Comparison of ENCODE assay signal across 20 mouse cellular contexts in genomic region chr2:168260900-168261299, GRCm38 (mm10). TPM values are rescaled to one million over a fixed set of nuclear protein-coding genes. Genes with fewer than 3 reads are reported as not detected.
A peak's percentile ranks its signal among the peaks of the same experiment; 100 is the strongest.
DNase-seq lines count a peak whose midpoint lies in the region; ATAC-seq and TF ChIP-seq lines count a peak whose summit lies in the region.
"Had no signal": no experiment of that assay in that cellular context is flagged by ENCODE, and none has a peak within 500 bp of the region (broad histone marks: within the 10 kb centered on the region; RNA-seq: fewer than 3 reads in every experiment).

No protein-coding gene starts in this region.

- no peaks in the 10 kb centered on the region for H3K9me3 ChIP-seq in midbrain, postnatal 0 days (ENCODE audit: low read length)
- H3K9me3 ChIP-seq in intestine, postnatal 0 days (ENCODE audit: control insufficient read depth): no peaks in the 10 kb centered on the region
- H3K9me3 ChIP-seq: forebrain, embryonic 15.5 days; hindbrain, embryonic 10.5 days; kidney, embryonic 15.5 days; midbrain, embryonic 10.5 days; neural tube, embryonic 12.5 days had no signal

- H3K9ac ChIP-seq in midbrain, postnatal 0 days (replicated peaks; ENCODE audit: low read length, poor library complexity, severe bottlenecking): no peak overlapping the region
- no peak overlapping the region for H3K9ac ChIP-seq in intestine, postnatal 0 days (ENCODE audit: low read depth, low read length)
- H3K9ac ChIP-seq: forebrain, embryonic 15.5 days; kidney, embryonic 15.5 days; neural tube, embryonic 12.5 days had no signal

- no peak for TF ChIP-seq CTCF in midbrain, postnatal 0 days (IDR thresholded peaks at IDR 0.05)
- no peak for TF ChIP-seq CTCF in intestine, postnatal 0 days (IDR thresholded peaks at IDR 0.05; ENCODE audit: low read depth)

- DNase-seq in frontal cortex, postnatal 10 days (ENCODE audit: low spot score in 2 of 2): no peak
- DNase-seq in brain, adult 2 months (ENCODE audit: low read depth, low spot score): peak; percentile 82
- peak; percentile 78 for DNase-seq in layer of hippocampus, adult 8-10 months (ENCODE audit: low spot score in 2 of 2)
- DNase-seq in left cerebral cortex, postnatal 25 days (ENCODE audit: low spot score in 2 of 2): peak; percentile 76 to 89
- no peak for DNase-seq in ovary, postnatal 10 days (ENCODE audit: low spot score)
- DNase-seq in midbrain, postnatal 0 days (ENCODE audit: low spot score): no peak
- DNase-seq: cerebellum, postnatal 10 days; gastrocnemius, postnatal 14 days; heart, adult 2 months had no signal

- H3K4me3 ChIP-seq in midbrain, postnatal 0 days (ENCODE audit: low read depth, low read length): no peak overlapping the region
- H3K4me3 ChIP-seq in intestine, postnatal 0 days (ENCODE audit: low read depth, low read length): no peak overlapping the region
- H3K4me3 ChIP-seq: forebrain, embryonic 15.5 days; heart, adult 2 months; hindbrain, embryonic 10.5 days; kidney, embryonic 15.5 days; midbrain, embryonic 10.5 days; neural tube, embryonic 12.5 days had no signal

- no peaks in the 10 kb centered on the region for H3K27me3 ChIP-seq in midbrain, postnatal 0 days (ENCODE audit: insufficient read depth, low read length)
- H3K27me3 ChIP-seq in intestine, postnatal 0 days (replicated peaks; ENCODE audit: control insufficient read depth, insufficient read depth, low read length): no peaks in the 10 kb centered on the region
- H3K27me3 ChIP-seq: forebrain, embryonic 15.5 days; neural tube, embryonic 12.5 days had no signal

- no peak overlapping the region for H3K4me2 ChIP-seq in midbrain, postnatal 0 days (ENCODE audit: low read depth, low read length, poor library complexity, severe bottlenecking)
- H3K4me2 ChIP-seq in intestine, postnatal 0 days (replicated peaks; ENCODE audit: low read depth): no peak overlapping the region
- H3K4me2 ChIP-seq: forebrain, embryonic 15.5 days; kidney, embryonic 15.5 days; neural tube, embryonic 12.5 days had no signal

- H3K36me3 ChIP-seq in midbrain, postnatal 0 days (ENCODE audit: insufficient read depth, low read length): no peaks in the 10 kb centered on the region
- no peaks in the 10 kb centered on the region for H3K36me3 ChIP-seq in intestine, postnatal 0 days (ENCODE audit: control insufficient read depth, insufficient read depth)
- H3K36me3 ChIP-seq: forebrain, embryonic 15.5 days; kidney, embryonic 15.5 days; neural tube, embryonic 12.5 days had no signal

- intact Hi-C loops in left cerebral cortex, postnatal 25 days (cut with DNase I): no loop called here

- ATAC-seq in frontal cortex, adult (ENCODE audit: low TSS enrichment): peak; percentile 83
- no peak for ATAC-seq in midbrain, postnatal 0 days (ENCODE audit: low FRiP score)
- no peak for ATAC-seq in intestine, postnatal 0 days
- ATAC-seq: forebrain, embryonic 15.5 days; inflammation-experienced regulatory T-cells, adult 6 months had no signal

- no peak overlapping the region for H3K27ac ChIP-seq in midbrain, postnatal 0 days (ENCODE audit: low read depth, low read length)
- no peak overlapping the region for H3K27ac ChIP-seq in intestine, postnatal 0 days (ENCODE audit: low read depth, low read length)
- H3K27ac ChIP-seq: forebrain, embryonic 15.5 days; heart, adult 2 months; hindbrain, embryonic 10.5 days; kidney, embryonic 15.5 days; midbrain, embryonic 10.5 days; neural tube, embryonic 12.5 days had no signal

- no peaks in the 10 kb centered on the region for H3K4me1 ChIP-seq in midbrain, postnatal 0 days (ENCODE audit: insufficient read depth, low read length)
- no peaks in the 10 kb centered on the region for H3K4me1 ChIP-seq in intestine, postnatal 0 days (replicated peaks; ENCODE audit: control insufficient read depth, insufficient read depth, low read length)
- H3K4me1 ChIP-seq: forebrain, embryonic 15.5 days; hindbrain, embryonic 10.5 days; midbrain, embryonic 10.5 days; neural tube, embryonic 12.5 days had no signal

- WGBS in midbrain, postnatal 0 days: 96% methylated on average over 10 of the region's 10 CpGs
- WGBS in intestine, postnatal 0 days: 89% methylated on average over 10 of the region's 10 CpGs

RNA-seq across cellular contexts. Expression of gene Kcng1, which starts 20.6 kb away (rescaled TPM):
- total RNA-seq in layer of hippocampus, adult 8-10 months (2022): 10 to 100 TPM; 38.2 to 45.7 (median 42.6) TPM
- 10 to 100 TPM; 34.1 to 43.2 TPM for total RNA-seq in left cerebral cortex, postnatal 25 days (2021)
- 0.52 and 2.1 TPM in 2 replicates for total RNA-seq in midbrain, postnatal 0 days (2014; rRNA removed)
- 1.8 and 2.8 TPM in 2 replicates for polyA plus RNA-seq in midbrain, postnatal 0 days (2015; fragmentation: Nextera tagmentation; extraction: Ambion mirVana)
- polyA plus RNA-seq in intestine, postnatal 0 days (2015; fragmentation: Nextera tagmentation; extraction: Ambion mirVana): 1.8 and 1.9 TPM in 2 replicates
- total RNA-seq: adrenal gland, adult 18-20 months; heart, adult 2 months; MEL; monocyte, adult 5-6 weeks had no signal
- polyA plus RNA-seq: inflammation-experienced regulatory T-cells, adult 6 months had no signal

RNA-seq across cellular contexts. Expression of gene Mocs3, which starts 30.5 kb away (rescaled TPM):
- total RNA-seq in layer of hippocampus, adult 8-10 months (2022): 10 to 100 TPM; 15.6 to 19.8 (median 17.4) TPM
- 10 to 100 TPM; 15.4 to 16.6 TPM for total RNA-seq in left cerebral cortex, postnatal 25 days (2021)
- 19.3 and 20.9 TPM in 2 replicates for total RNA-seq in midbrain, postnatal 0 days (2014; rRNA removed)
- 7.4 and 7.5 TPM in 2 replicates for polyA plus RNA-seq in midbrain, postnatal 0 days (2015; fragmentation: Nextera tagmentation; extraction: Ambion mirVana)
- 6.6 and 7.3 TPM in 2 replicates for polyA plus RNA-seq in intestine, postnatal 0 days (2015; fragmentation: Nextera tagmentation; extraction: Ambion mirVana)

RNA-seq across cellular contexts. Expression of gene Dpm1, which starts 30.5 kb away (rescaled TPM):
- 10 to 100 TPM; 48.8 to 66.4 (median 52.7) TPM for total RNA-seq in layer of hippocampus, adult 8-10 months (2022)
- total RNA-seq in left cerebral cortex, postnatal 25 days (2021): 10 to 100 TPM; 54.6 to 55.4 TPM
- 11.4 and 30.0 TPM in 2 replicates for total RNA-seq in midbrain, postnatal 0 days (2014; rRNA removed)
- polyA plus RNA-seq in midbrain, postnatal 0 days (2015; fragmentation: Nextera tagmentation; extraction: Ambion mirVana): 87.9 and 97.2 TPM in 2 replicates
- polyA plus RNA-seq in intestine, postnatal 0 days (2015; fragmentation: Nextera tagmentation; extraction: Ambion mirVana): 130 and 131 TPM in 2 replicates

RNA-seq across cellular contexts. Expression of gene Gm20716, which starts 30.7 kb away (rescaled TPM):
- total RNA-seq in layer of hippocampus, adult 8-10 months (2022): 10 to 100 TPM; 33.7 to 46.0 (median 35.0) TPM
- 10 to 100 TPM; 33.6 to 38.8 TPM for total RNA-seq in left cerebral cortex, postnatal 25 days (2021)
- 43.2 and 47.1 TPM in 2 replicates for total RNA-seq in midbrain, postnatal 0 days (2014; rRNA removed)
- polyA plus RNA-seq in midbrain, postnatal 0 days (2015; fragmentation: Nextera tagmentation; extraction: Ambion mirVana): 15.7 and 16.0 TPM in 2 replicates
- polyA plus RNA-seq in intestine, postnatal 0 days (2015; fragmentation: Nextera tagmentation; extraction: Ambion mirVana): 4.8 and 5.2 TPM in 2 replicates

RNA-seq across cellular contexts. Expression of gene Adnp, which starts 54.0 kb away (rescaled TPM):
- total RNA-seq in layer of hippocampus, adult 8-10 months (2022): 10 to 100 TPM; 69.9 to 88.6 (median 84.4) TPM
- total RNA-seq in left cerebral cortex, postnatal 25 days (2021): 10 to 100 TPM; 79.6 to 83.3 TPM
- 24.9 and 56.5 TPM in 2 replicates for total RNA-seq in midbrain, postnatal 0 days (2014; rRNA removed)
- polyA plus RNA-seq in midbrain, postnatal 0 days (2015; fragmentation: Nextera tagmentation; extraction: Ambion mirVana): 10.3 and 15.4 TPM in 2 replicates
- 5.4 and 6.5 TPM in 2 replicates for polyA plus RNA-seq in intestine, postnatal 0 days (2015; fragmentation: Nextera tagmentation; extraction: Ambion mirVana)
- total RNA-seq: monocyte, adult 5-6 weeks had no signal

Comparison
In these comparisons a context has a peak if more than half of its experiments do, and no peak if none do; other contexts are left out.
1. DNase-seq: peak in brain, adult 2 months (single experiment), layer of hippocampus, adult 8-10 months (2 of 2) and left cerebral cortex, postnatal 25 days (2 of 2); none in frontal cortex, postnatal 10 days (0 of 2), ovary, postnatal 10 days (single experiment) and midbrain, postnatal 0 days (single experiment).
2. RNA of gene Kcng1, which starts 20.6 kb away (total RNA-seq): 38.2 to 45.7 TPM in layer of hippocampus, adult 8-10 months and 34.1 to 43.2 TPM in left cerebral cortex, postnatal 25 days; 0.52 to 2.1 TPM in midbrain, postnatal 0 days; every median in the first group is over 10 times any median in the second.